Mouse (Mus musculus) myocyte (in vitro differentiated cells): ENCODE results near the gene Poldip2. TPM values are rescaled to one million over a fixed set of nuclear protein-coding genes. Genes with fewer than 3 reads are reported as not detected.
A peak's percentile ranks its signal among the peaks of the same experiment; 100 is the strongest.

Experiments used
- H3K27me3 ChIP-seq: one replicate; pipeline ENCODE4 v1.6.1; 2011; ENCODE audit not compliant: control insufficient read depth, insufficient read depth, insufficient read length
- H3K36me3 ChIP-seq: one replicate; pipeline ENCODE4 v1.6.1; 2011; ENCODE audit not compliant: control insufficient read depth, insufficient read depth
- H3K4me2 ChIP-seq: one replicate; pipeline ENCODE4 v1.6.1; 2011; ENCODE audit warnings: low read depth, control low read depth
- H3K4me3 ChIP-seq: one replicate; pipeline ENCODE4 v1.5.1; 2011; ENCODE audit warnings: mild to moderate bottlenecking, control low read depth, moderate library complexity
- H3K79me2 ChIP-seq: one replicate; pipeline ENCODE4 v1.6.1; 2011; ENCODE audit not compliant: control insufficient read depth, insufficient read depth
- H3ac ChIP-seq: one replicate; pipeline ENCODE4 v1.6.1; 2011; ENCODE audit not compliant: control insufficient read depth, insufficient read length
- CEBPB ChIP-seq: IDR thresholded peaks from 2 replicates; pipeline ENCODE4 v1.6.1; 2011; ENCODE audit warnings: mild to moderate bottlenecking, moderate library complexity; ENCODE audit not compliant: poor library complexity, insufficient read depth, severe bottlenecking
- E2F4 ChIP-seq: IDR thresholded peaks from one replicate; pipeline ENCODE4 v1.6.1; 2011; ENCODE audit warnings: mild to moderate bottlenecking, control low read depth, moderate library complexity; ENCODE audit not compliant: insufficient read depth
- MAX ChIP-seq: IDR thresholded peaks from one replicate; pipeline ENCODE4 v1.6.1; 2011; ENCODE audit warnings: low read depth, mild to moderate bottlenecking, control low read depth
- MYOD1 ChIP-seq, 3 experiments: IDR thresholded peaks; one replicate each; pipeline ENCODE4 v1.6.1; 2011; ENCODE audit warnings: control low read depth in 2 of 3, low read depth in 2 of 3, mild to moderate bottlenecking in 2 of 3, moderate library complexity in 1 of 3; ENCODE audit not compliant: insufficient read length in 2 of 3, control insufficient read depth in 1 of 3
- MYOG ChIP-seq, 3 experiments: IDR thresholded peaks; one replicate each; pipeline ENCODE4 v1.6.1; 2011; ENCODE audit warnings: control low read depth in 2 of 3, low read depth in 2 of 3, mild to moderate bottlenecking in 2 of 3; ENCODE audit not compliant: insufficient read length in 2 of 3, control insufficient read depth in 1 of 3, insufficient read depth in 1 of 3
- POLR2A ChIP-seq: IDR thresholded peaks from one replicate; pipeline ENCODE4 v1.6.1; 2011; ENCODE audit warnings: low read depth, mild to moderate bottlenecking, control low read depth, moderate library complexity; ENCODE audit not compliant: insufficient read length
- POLR2AphosphoS2 ChIP-seq: IDR thresholded peaks from one replicate; pipeline ENCODE4 v1.6.1; 2011; ENCODE audit warnings: low read depth, control low read depth; ENCODE audit not compliant: insufficient read length
- REST ChIP-seq: IDR thresholded peaks from one replicate; pipeline ENCODE4 v1.6.1; 2011; ENCODE audit warnings: mild to moderate bottlenecking, control low read depth, moderate library complexity; ENCODE audit not compliant: insufficient read depth, insufficient read length
- SRF ChIP-seq: IDR thresholded peaks from one replicate; pipeline ENCODE4 v1.6.1; 2011; ENCODE audit warnings: low read depth; ENCODE audit not compliant: control insufficient read depth, insufficient read length
- TCF12 ChIP-seq: IDR thresholded peaks from one replicate; pipeline ENCODE4 v1.6.1; 2011; ENCODE audit warnings: mild to moderate bottlenecking, control low read depth; ENCODE audit not compliant: poor library complexity, insufficient read depth, severe bottlenecking
- TCF3 ChIP-seq: IDR thresholded peaks from one replicate; pipeline ENCODE4 v1.6.1; 2011; ENCODE audit warnings: low read depth, control low read depth; ENCODE audit not compliant: insufficient read length
- USF1 ChIP-seq: IDR thresholded peaks from one replicate; pipeline ENCODE4 v1.6.1; 2011; ENCODE audit warnings: low read depth, mild to moderate bottlenecking, control low read depth, moderate library complexity
- polyA plus RNA-seq: library from polyadenylated mRNA; unstranded; fragments of >200 nt; fragmentation: generic; extraction: Trizol; gene quantifications from one replicate; pipeline ENCODE4 v1.2.1, GENCODE M21; 2012; ENCODE audit warnings: missing spikeins

Poldip2 gene
- polyA plus RNA-seq, 1 experiment: 103 TPM

DNA sequence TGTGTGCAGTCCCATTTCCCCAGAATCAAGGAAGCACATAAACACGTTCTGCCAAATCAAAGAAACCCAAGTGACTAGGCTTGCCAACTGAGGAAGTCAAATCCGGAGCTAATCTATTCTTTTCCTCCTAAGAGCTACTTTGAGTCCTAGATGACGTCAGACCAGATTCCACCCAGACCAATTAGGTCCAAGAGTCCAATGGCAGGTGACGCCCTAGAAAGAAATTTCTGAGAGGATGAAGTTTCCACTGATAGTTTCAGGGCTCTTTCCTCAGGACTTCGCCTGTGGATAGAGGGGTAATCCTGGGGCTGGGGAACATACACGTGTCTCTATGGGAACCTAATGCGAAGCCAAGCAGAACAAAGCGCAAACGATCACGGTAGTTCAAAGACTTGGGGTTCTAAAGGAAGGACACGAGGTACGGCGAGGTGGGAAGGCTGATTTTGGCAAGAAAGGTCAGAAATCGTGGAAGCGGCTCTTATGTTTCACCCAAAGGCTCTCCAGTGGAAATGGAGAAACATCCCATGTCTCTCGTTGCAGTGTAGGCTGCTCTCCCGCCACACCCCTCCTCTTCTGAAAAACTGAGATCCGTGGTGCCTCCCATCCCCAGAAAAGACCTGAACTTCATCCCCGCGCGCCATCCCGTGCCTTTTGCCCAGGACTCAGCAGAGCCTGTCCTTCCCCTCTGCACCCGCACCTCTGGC, 23.5 kb downstream of the Poldip2 start:
- TF ChIP-seq USF1 (peak; percentile 47), TCF3 (no peak), CEBPB (no peak)
- Histone ChIP-seq H3ac (peak overlapping the region; percentile 59), H3K4me3 (peak overlapping the region; percentile 96), H3K27me3 (no peaks in the 10 kb centered on the region), H3K36me3 (peaks cover 10% of the 10 kb centered on the region), H3K4me2 (peak overlapping the region; percentile 71), H3K79me2 (peaks cover 84% of the 10 kb centered on the region)

DNA sequence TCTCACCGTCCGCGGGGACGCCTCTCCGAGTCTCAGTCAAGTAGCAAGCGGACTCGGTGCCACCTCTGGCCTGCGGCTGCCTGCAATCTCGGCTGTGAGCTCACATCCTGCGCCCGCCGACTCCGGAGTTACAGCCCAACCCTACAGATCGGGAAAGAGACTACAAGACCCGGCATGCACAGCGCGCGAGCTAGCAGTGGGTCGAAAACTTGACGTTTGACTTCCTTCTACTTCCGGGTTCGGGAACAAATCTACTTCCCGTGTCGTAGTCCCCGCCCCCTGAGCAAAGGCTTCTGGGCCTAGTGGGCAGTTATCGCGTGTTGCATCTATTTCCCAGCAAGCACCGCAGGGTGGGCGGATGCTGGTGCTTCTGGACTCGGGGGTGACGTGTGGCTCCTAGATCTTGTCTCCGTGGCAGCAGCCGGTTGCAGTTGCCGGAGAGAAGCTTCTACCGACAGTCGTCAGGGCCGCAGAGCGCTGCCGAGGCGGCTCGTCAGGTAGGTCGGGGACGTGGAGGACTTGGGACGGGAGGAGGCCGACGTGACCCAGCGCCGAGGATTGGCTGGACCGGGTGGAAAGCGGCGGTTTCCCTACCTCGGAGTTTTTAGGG, 24.2 kb downstream of the Poldip2 start, which contains the start of the genes Tnfaip1 and Ift20:
Gene Tnfaip1 (minus strand): TSS at position 253 of the 610 bp plus-strand sequence.
Gene Ift20 (plus strand): TSS at position 282 of the 610 bp plus-strand sequence.
- Histone ChIP-seq H3K36me3 (peaks cover 16% of the 10 kb centered on the region), H3K27me3 (no peaks in the 10 kb centered on the region), H3K4me2 (peak within 1 kb of the TSS; percentile 90), H3K79me2 (peaks cover 78% of the 10 kb centered on the region), H3K4me3 (peak within 1 kb of the TSS; percentile 96), H3ac (peak within 1 kb of the TSS; percentile 59)
- peak; percentile 87 for TF ChIP-seq POLR2AphosphoS2
- TF ChIP-seq MAX: peak; percentile 65
- TF ChIP-seq USF1: no peak
- TF ChIP-seq POLR2A: peak; percentile 76
- TF ChIP-seq SRF: peak; percentile 12
- TF ChIP-seq MYOG (IDR thresholded peaks at IDR 0.05; ENCODE audit: control insufficient read depth in 1 of 3, insufficient read depth in 1 of 3, insufficient read length in 2 of 3, low read depth in 2 of 3): no peak
- TF ChIP-seq TCF12: no peak

DNA sequence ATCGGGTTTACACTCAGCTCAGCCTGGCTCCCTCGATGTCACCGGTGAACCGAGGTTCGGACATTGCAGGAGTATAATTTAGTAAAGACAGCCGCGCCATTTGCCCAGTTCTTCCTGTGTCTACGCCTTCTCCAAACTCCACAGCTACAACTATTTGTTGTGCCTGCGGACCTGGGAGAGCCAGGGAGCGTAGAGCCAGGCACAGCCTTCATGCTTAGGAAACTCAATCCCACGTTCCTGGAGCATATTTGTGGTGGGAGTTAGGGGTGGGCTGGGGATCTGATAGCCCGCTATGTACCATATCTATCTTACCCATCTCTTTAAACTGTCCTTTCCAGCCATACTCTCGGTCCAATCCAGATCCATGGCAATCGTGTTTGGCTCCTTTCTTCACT, 24.7 kb downstream of the Poldip2 start:
- TF ChIP-seq CEBPB (no peak), POLR2A (no peak), MAX (no peak), USF1 (no peak), MYOD1 (IDR thresholded peaks at IDR 0.05; ENCODE audit: control insufficient read depth in 1 of 3, insufficient read length in 2 of 3, low read depth in 2 of 3) (no peak), SRF (no peak), MYOG (IDR thresholded peaks at IDR 0.05; ENCODE audit: control insufficient read depth in 1 of 3, insufficient read depth in 1 of 3, insufficient read length in 2 of 3, low read depth in 2 of 3) (no peak), POLR2AphosphoS2 (no peak), E2F4 (no peak), REST (no peak), TCF12 (no peak), TCF3 (no peak)
- Histone ChIP-seq H3K36me3 (peaks cover 16% of the 10 kb centered on the region), H3K27me3 (no peaks in the 10 kb centered on the region), H3K4me3 (peak overlapping the region; percentile 96), H3K4me2 (peak overlapping the region; percentile 90), H3ac (peak overlapping the region; percentile 59), H3K79me2 (peaks cover 73% of the 10 kb centered on the region)

DNA sequence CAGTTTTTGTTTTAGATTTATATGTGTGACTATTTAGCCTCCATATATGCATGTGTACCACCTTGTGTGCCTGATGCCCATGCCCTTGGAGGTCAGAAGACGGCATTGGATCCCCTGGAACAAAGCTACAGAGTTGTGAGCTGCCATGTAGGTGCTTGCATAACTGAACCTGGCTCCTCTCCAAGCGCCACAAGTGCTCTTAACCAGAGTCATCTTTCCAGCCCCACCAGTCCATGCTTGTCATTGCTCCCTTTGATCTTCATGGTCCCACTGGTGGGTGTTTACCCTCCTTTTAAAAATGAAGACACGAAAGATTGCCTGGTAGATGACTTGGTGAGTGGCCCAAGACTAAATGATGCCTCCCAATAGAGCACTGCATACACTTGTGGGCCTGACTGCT, 28.4 kb downstream of the Poldip2 start:
- H3ac ChIP-seq: no peak overlapping the region
- H3K4me3 ChIP-seq: no peak overlapping the region
- peaks cover 35% of the 10 kb centered on the region for H3K36me3 ChIP-seq
- H3K4me2 ChIP-seq: no peak overlapping the region
- no peak for TF ChIP-seq REST
- peak; percentile 55 for TF ChIP-seq POLR2AphosphoS2
- peaks cover 61% of the 10 kb centered on the region for H3K79me2 ChIP-seq
- H3K27me3 ChIP-seq: no peaks in the 10 kb centered on the region

DNA sequence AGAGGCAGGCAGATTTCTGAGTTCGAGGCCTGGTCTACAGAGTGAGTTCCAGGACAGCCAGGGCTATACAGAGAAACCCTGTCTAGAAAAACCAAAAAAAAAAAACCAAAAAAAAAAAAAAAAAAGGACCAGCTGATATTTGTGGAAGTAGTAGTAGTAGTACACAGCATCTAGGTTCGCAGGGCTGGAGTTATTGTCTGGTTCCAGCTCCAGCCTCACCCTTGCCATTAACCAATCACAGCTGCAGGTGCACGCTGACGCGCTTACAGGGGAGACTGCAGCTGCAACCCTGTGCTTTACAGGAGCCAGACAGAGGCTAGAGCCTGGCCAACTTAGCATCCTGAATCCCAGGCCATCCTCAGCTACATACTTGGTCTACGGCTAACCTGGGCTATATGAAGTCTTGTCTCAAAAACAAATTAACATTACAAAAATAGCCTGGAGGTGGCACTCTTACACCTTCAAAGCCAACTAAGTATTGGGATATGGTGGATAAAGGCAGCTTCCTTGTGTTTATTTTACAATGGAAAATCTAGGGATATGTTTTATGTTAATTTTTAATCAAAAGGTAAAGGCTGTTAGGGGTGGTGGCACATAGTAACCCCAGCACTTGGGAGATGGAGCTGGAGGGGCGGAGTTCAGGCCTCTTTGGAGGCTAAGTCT, 32.6 kb downstream of the Poldip2 start:
- Histone ChIP-seq H3K4me2 (no peak overlapping the region), H3K36me3 (peaks cover 42% of the 10 kb centered on the region), H3K79me2 (peaks cover 68% of the 10 kb centered on the region), H3K4me3 (no peak overlapping the region), H3ac (no peak overlapping the region), H3K27me3 (no peaks in the 10 kb centered on the region)
- TF ChIP-seq POLR2AphosphoS2 (peak; percentile 48), MYOG (IDR thresholded peaks at IDR 0.05; ENCODE audit: control insufficient read depth in 1 of 3, insufficient read depth in 1 of 3, insufficient read length in 2 of 3, low read depth in 2 of 3) (no peak)
